Mouse (Mus musculus): ENCODE results near the gene 4930564D02Rik.

The 4930564D02Rik gene

GRCm38 (mm10) chr3:105113859-105114258 is 47.2 kb downstream of the 4930564D02Rik start:
- no peak for DNase-seq (ENCODE audit: low spot score in 2 of 2)

- DNase-seq (ENCODE audit: low spot score in 2 of 2): peak; percentile 19 to 55
Measured at GRCm38 (mm10) chr3:105114269-105114668, 47.6 kb downstream of the 4930564D02Rik start.

- DNase-seq (ENCODE audit: low spot score in 2 of 2): no peak
Measured at GRCm38 (mm10) chr3:105116596-105116995, 50.0 kb downstream of the 4930564D02Rik start.

GRCm38 (mm10) chr3:105123776-105124175 is 57.1 kb downstream of the 4930564D02Rik start:
- no peak for DNase-seq (ENCODE audit: low spot score in 2 of 2)

GRCm38 (mm10) chr3:105127881-105128280 is 61.2 kb downstream of the 4930564D02Rik start:
- DNase-seq (ENCODE audit: low spot score in 2 of 2): no peak
